Mouse (Mus musculus): ENCODE data around the gene Emc10. TPM values are rescaled to one million over a fixed set of nuclear protein-coding genes. Genes with fewer than 3 reads are reported as not detected.
A peak's percentile ranks its signal among the peaks of the same experiment; 100 is the strongest.

Gene Emc10
- polyA plus RNA-seq, 1 experiment, result 359 TPM

- TF ChIP-seq GATA1 (IDR thresholded peaks at IDR 0.05; ENCODE audit: low read length), result no peak
Observed at GRCm38 (mm10) chr7:44497361-44498055, 1.2 kb upstream of the Emc10 start.

GRCm38 (mm10) chr7:44496771-44497109 is 411 bp upstream of the Emc10 start:
- no peak for TF ChIP-seq GATA1 (IDR thresholded peaks at IDR 0.05; ENCODE audit: low read length)

DNA sequence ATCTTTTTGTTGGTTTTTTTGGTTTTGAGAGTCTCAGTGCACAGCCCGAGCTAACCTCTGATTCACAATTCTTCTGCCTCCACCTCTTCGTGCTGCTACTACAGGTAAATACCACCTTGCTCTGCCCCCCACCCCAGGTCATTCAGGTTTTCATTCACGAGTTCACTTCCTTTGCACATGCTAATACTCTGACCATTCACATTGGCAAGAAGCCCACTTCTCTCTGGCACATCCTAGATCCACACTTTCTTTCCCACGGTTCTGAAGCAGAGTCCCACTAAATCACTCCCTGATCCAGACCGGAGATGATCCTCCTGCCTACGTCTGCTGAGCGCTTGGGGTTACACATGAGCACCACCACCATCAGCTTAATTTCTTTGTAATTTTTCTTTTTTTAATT is 1.2 kb downstream of the Emc10 start:
- TF ChIP-seq GATA1 (IDR thresholded peaks at IDR 0.05; ENCODE audit: low read length), result no peak

GRCm38 (mm10) chr7:44494681-44495080 is 1.6 kb downstream of the Emc10 start:
- TF ChIP-seq GATA1 (IDR thresholded peaks at IDR 0.05; ENCODE audit: low read length), result no peak

DNA sequence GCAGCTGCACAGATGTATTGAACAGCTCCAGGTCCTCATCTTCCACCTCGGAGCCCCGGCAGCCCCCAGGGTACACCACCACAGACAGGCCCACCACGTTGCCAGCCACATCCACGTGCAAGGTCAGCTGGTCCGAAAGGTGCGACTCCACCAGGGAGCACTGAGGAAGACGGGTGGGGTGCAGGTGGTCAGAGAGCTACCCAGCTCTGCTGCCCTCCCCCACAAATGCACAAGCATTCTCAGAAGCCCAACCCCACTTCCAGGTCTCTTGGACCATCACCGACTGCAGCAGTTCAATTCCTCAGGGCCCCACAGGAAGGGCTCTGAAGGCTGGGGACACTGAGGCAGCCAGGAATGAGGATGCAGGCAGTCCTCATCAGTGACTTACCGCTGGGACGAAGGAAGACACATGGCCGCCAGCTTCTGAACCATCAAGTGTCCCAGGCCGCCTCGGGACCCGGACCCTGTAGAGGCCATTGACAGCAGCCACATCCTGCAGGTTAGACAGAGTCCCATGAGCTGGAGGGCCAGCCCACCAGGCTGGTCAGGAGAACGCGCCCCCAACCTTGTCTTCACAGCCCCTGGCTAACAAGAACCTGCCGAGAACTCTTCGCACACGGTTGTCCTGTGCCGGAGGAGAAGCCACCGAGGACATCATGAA is 4.0 kb downstream of the Emc10 start:
- no peak for TF ChIP-seq GATA1 (IDR thresholded peaks at IDR 0.05; ENCODE audit: low read length)

DNA sequence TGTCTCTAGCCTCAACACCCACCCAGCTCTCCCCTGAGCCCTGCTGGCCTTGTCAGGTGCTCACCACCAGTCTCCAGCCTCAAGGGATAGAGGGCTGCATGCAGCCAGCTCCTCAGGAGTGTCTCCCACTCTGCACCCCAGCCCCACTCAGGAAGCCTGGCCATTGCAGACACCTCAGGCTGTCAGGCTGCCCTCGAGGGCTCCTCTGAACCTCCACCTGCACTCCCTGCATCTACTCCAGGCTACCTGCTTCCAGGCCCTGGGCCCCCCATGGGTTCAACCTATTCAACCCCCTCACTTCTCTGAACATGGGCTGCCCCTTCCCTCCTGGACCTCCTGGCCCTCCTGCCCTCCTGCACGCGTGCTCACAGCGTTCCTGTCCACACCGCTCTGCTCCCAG is 4.9 kb downstream of the Emc10 start:
- TF ChIP-seq GATA1 (IDR thresholded peaks at IDR 0.05; ENCODE audit: low read length), result no peak

GRCm38 (mm10) chr7:44490281-44490680 is 6.0 kb downstream of the Emc10 start:
- no peak for TF ChIP-seq GATA1 (IDR thresholded peaks at IDR 0.05; ENCODE audit: low read length)

DNA sequence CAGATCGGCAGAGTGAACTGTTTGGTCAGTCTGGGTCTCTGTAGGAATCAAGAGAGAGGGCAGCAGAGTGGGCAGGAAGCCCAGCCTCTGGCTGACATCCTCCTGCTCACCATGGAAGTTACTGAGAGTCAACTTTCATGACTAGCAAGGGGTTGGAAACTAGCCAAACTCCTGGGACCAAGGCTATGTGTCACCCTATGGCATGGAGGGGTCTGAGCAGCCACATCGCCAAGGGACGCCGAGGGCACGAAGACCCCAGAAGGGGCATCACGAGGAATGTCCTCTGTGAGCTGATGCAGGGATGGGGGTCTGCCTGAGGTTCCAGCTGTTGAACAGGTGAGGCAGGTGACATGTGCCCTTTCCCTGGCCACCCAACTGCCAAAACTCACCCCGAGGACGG is 7.8 kb downstream of the Emc10 start:
- no peak for TF ChIP-seq GATA1 (IDR thresholded peaks at IDR 0.05; ENCODE audit: low read length)

DNA sequence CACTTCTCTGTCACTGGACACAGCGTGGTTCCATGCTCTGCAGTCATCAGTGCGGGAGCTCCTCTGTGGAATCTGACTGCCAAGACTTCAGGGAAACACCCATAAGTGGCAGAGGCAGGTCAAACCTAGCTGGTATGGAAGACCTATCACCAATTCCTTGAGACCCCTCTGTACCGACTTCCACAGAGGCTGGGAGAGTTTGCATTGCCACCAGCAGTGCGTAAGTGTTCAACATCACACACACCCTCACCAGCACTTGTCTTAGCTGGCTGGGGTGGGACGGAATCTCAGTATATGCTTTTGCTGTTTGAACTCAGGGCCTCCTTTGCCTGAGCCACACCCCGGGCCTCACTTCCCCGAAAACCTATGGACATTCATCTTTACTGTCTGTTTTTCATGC is 8.4 kb downstream of the Emc10 start:
- TF ChIP-seq GATA1 (IDR thresholded peaks at IDR 0.05; ENCODE audit: low read length), result no peak

GRCm38 (mm10) chr7:44486927-44487575 is 9.3 kb downstream of the Emc10 start:
- no peak for TF ChIP-seq GATA1 (IDR thresholded peaks at IDR 0.05; ENCODE audit: low read length)

GRCm38 (mm10) chr7:44485572-44486195 is 10.6 kb downstream of the Emc10 start:
- TF ChIP-seq GATA1 (IDR thresholded peaks at IDR 0.05; ENCODE audit: low read length), result no peak

- no peak for TF ChIP-seq GATA1 (IDR thresholded peaks at IDR 0.05; ENCODE audit: low read length)
Observed at GRCm38 (mm10) chr7:44484841-44485571, 11.3 kb downstream of the Emc10 start.

GRCm38 (mm10) chr7:44484109-44484508 is 12.2 kb downstream of the Emc10 start:
- no peak for TF ChIP-seq GATA1 (IDR thresholded peaks at IDR 0.05; ENCODE audit: low read length)

DNA sequence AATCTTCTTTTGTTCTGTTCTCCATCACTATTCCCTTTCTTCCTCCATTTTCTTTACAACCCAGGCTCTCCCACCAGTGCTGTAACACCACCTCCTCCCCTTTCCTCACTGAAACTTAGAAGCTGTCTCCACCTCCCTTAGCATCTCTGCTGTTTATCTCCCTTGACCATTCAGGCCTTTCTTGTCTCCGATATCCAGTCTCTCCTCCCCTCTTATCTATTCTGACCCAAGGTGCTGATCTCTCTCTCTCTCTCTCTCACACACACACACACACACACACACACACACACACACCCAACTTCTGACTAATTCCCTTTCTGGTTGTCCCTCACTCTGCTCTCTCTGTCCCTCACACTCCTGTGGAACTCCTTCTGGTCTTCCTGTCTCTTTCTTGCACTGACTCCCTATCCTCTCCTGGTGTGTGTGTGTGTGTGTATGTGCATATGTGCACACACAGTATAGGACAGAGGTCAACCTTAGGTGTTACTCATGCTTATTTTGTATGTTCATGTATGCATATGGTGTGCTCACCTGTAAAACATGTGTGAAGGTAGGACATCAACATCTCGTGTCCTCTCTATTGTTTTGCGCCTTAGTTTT is 13.4 kb downstream of the Emc10 start:
- TF ChIP-seq GATA1 (IDR thresholded peaks at IDR 0.05; ENCODE audit: low read length), result peak; percentile 64

DNA sequence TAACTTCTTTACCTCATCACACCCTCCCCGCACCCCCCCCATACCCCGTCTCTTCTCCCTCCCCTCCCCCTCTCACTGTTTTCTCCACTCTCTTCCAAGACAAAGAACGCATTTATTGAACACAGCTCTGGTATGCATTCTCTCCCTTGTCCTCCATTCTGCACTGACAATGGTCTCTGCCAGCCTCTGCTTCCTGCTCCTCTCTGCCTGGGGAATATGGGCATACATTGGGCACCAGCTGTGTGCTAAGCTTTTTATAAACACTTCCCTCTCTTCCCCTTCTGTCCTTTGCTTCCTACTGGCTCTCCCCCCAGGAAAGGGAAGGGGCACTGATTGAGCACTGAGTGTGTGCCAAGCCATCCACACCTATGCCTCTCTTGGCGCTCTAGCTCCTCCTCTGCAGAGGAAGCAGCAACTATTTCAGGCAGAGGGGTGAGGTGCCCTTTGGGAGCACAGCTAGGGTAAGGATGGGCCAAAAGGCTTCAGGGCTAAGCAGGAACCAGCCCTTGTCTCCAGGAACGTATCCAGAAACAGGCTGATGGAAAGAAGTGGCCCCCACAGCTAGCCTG is 21.2 kb downstream of the Emc10 start:
- TF ChIP-seq GATA1 (IDR thresholded peaks at IDR 0.05; ENCODE audit: low read length), result no peak
